Mouse (Mus musculus) liver, embryonic 18 days (tissue): ENCODE results near the gene Npm1. TPM values are rescaled to one million over a fixed set of nuclear protein-coding genes. Genes with fewer than 3 reads are reported as not detected.

Experiments
- polyA plus RNA-seq: library from polyadenylated mRNA; depleted of rRNA; stranded (reverse); fragments of >200 nt; gene quantifications from 2 replicates; pipeline ENCODE4 v1.2.3, GENCODE M21; 2012; rRNA removed

Npm1 gene
- polyA plus RNA-seq: 389 and 392 TPM in 2 replicates

GRCm38 (mm10) chr11:33162998-33163506 is at the start of gene Npm1:
TSS of gene Npm1 (minus strand) at chr11:33163206.

DNA sequence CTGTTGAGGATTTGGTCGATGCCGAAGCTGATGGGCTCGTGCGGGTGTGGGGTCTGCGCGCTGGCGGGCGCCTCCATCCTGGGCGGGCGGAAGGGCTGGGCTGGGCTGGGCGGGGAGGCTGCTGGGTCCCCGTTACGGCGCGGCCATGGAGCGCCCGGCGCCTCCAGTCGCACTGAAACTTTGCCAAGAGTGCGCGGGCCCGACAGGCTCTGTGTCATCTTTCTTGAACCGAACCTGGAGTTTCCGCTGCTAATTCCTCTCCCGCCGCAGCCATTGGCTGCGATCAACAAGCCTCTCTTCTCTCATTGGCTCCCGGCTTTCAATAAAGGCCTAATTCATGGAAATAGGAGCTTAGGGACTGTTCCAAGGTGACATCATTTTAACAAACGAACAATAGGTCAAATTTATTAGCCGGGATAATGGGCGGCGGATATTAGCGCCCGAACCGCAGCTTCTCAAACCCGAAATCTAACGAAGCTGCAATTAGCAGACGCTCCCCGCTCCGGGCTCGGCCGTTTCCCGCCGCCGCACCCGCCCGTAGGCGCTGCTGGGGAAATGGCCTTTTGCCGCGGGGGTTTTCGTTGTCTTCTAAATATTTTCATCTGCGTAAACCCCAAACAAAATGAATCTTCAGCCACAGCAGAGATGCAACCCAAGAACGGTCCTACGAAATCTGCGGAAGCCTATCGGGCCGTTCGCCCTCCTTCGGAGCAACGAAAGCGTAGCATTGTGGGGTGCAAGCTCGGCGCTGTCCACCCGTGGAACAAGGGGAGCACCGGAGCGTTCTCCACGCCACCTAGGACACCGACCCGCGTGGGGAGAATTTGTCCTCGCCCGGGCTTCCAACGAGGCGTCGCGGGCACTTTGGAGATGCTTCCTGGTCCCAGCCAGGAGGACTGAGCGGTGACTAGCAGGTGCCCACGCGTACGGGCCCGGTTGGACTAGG is 40.6 kb upstream of the Npm1 start, which contains the start of gene Tlx3:
Gene Tlx3, minus strand, starts transcription at position 207 of the 946 bp plus-strand sequence.

DNA sequence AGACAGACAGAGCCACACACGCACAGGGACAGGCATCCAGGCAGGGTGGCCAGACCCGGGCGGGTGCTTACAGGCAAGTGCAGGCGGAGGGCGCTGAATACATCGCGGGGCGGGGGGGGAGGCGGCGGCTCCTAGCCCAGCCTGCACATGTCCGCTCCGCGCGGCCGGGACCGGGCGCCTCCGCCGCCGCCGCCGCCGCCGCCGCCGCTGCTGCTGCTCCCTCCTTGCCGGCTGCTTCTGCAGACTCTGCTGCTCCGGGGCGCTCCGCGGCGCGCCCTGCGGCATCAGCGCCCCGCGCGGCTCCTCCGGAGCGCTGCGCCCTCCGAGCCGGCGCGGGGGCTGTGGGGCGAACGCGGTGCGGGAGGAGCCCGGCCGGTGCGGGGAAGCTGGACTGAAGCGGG is 15.8 kb downstream of the Npm1 start, which contains the start of gene Fgf18:
Gene Fgf18, minus strand, starts transcription at position 230 of the 401 bp plus-strand sequence.

Other genes with a start within 250 kb of the Npm1 start
- 0.12 and 0.19 TPM in 2 replicates for gene Fgf18, start 15.8 kb downstream of the Npm1 start, polyA plus RNA-seq
- not detected in 2 replicates for gene Tlx3, start 40.4 kb upstream of the Npm1 start, polyA plus RNA-seq
- gene Gm12117, start 113.5 kb upstream of the Npm1 start, polyA plus RNA-seq: 0.07 TPM in 1 of 2 replicates, not detected in the other